Mouse (Mus musculus) heart, postnatal 0 days (tissue): ENCODE results near the gene Tfcp2l1.
"Not testable (repeated sequence)": the region's sequence is repeated elsewhere in the genome, so short reads cannot be mapped to it uniquely, and the experiment has no call there.

Experiments used
- CTCF ChIP-seq: IDR thresholded peaks from 2 replicates; pipeline ENCODE4 v1.5.1; 2016; ENCODE audit warnings: antibody characterized with exemption, control low read depth, low read depth
- EP300 ChIP-seq: IDR thresholded peaks from 2 replicates; pipeline ENCODE4 v1.6.1; 2016; ENCODE audit warnings: antibody characterized with exemption, low read depth

GRCm38 (mm10) chr1:118621055-118621454 is 6.7 kb upstream of the Tfcp2l1 start:
- not testable (repeated sequence) for TF ChIP-seq CTCF, EP300
